Mouse (Mus musculus) limb, embryonic 10.5 days (tissue): ENCODE measurements at regions not wholly inside any gene's neighbourhood (a gene's known extent, or its start where the extent isn't known, plus 50 kb on each side); places are given as distances from the start of the nearest gene placed in this dataset.
"Not testable (repeated sequence)": the region's sequence is repeated elsewhere in the genome, so short reads cannot be mapped to it uniquely, and the experiment has no call there.

Experiments used
- DNase-seq: peaks from one replicate; pipeline ENCODE4 v3.0.0-alpha.2; 2017; ENCODE audit warnings: low spot score
- H3K27ac ChIP-seq: fragments of 300-500 bp; sonication (generic); 2 replicates; pipeline ENCODE4 v1.5.1; 2016; ENCODE audit warnings: mild to moderate bottlenecking
- H3K27me3 ChIP-seq: fragments of 300-500 bp; sonication (generic); 2 replicates; pipeline ENCODE4 v1.6.1; 2016; ENCODE audit warnings: low read depth, mild to moderate bottlenecking; ENCODE audit not compliant: poor library complexity, severe bottlenecking
- H3K36me3 ChIP-seq: fragments of 300-500 bp; sonication (generic); 2 replicates; pipeline ENCODE4 v1.6.1; 2016; ENCODE audit warnings: mild to moderate bottlenecking, moderate library complexity
- H3K4me1 ChIP-seq: fragments of 300-500 bp; sonication (generic); 2 replicates; pipeline ENCODE4 v1.6.1; 2016
- H3K4me3 ChIP-seq: fragments of 300-500 bp; sonication (generic); 2 replicates; pipeline ENCODE4 v1.5.1; 2016; ENCODE audit warnings: mild to moderate bottlenecking, moderate library complexity
- H3K9me3 ChIP-seq: fragments of 300-500 bp; sonication (generic); replicated peaks from 2 replicates; pipeline ENCODE4 v1.6.1; 2016; ENCODE audit warnings: mild to moderate bottlenecking
- whole genome bisulfite sequencing: fragments of 180-500 bp; shearing (Covaris S2); methylation state at CpG from one replicate; pipeline ENCODE4 v1.1.7; 2016; 5-methylcytosine and 5-hydroxymethylcytosine counted together

DNA sequence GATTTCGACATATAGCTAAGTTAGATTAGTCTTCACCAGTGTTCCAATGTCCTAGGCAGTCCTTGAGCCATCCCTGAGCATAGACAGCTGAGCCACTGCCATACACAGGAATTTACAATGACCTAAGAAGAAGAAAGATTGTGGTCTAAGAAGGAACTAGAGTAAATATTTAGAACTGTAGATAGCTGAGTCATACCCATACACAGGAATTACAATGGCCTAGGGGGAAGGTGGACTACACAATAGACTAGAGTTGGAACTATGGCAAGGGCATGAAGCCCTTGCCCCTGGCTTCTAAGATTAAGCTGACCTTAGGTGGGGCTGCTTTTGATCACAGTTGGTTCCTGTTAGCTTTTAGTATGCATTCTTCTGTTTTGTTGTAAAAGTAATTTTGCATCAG is 173.0 kb downstream of the Impad1 start:
- not testable (repeated sequence) for H3K27ac ChIP-seq, DNase-seq, H3K4me3 ChIP-seq, H3K36me3 ChIP-seq, H3K27me3 ChIP-seq, H3K4me1 ChIP-seq, H3K9me3 ChIP-seq
- whole genome bisulfite sequencing: 73% methylated on average over 1 of the region's 1 CpGs

GRCm38 (mm10) chr4:4614577-4614976 is 178.6 kb downstream of the Impad1 start:
- Histone ChIP-seq H3K4me3 (no peak overlapping the region), H3K9me3 (no peaks in the 10 kb centered on the region)
- no peak for DNase-seq

More at GRCm38 (mm10) chr4:4614577-4614976, 178.6 kb downstream of the Impad1 start:
- no peaks in the 10 kb centered on the region for H3K36me3 ChIP-seq
- no peak overlapping the region for H3K27ac ChIP-seq
- H3K27me3 ChIP-seq: no peaks in the 10 kb centered on the region
- no peaks in the 10 kb centered on the region for H3K4me1 ChIP-seq
